Mouse (Mus musculus) testis, adult 2 months (tissue): ENCODE measurements at regions not wholly inside any gene's neighbourhood (a gene's known extent, or its start where the extent isn't known, plus 50 kb on each side); places are given as distances from the start of the nearest gene placed in this dataset.

Source experiments
- CTCF ChIP-seq: fragments of 200-500 bp; IDR thresholded peaks from 2 replicates; pipeline ENCODE4 v1.5.1; 2012; ENCODE audit warnings: low read depth, mild to moderate bottlenecking, inconsistent platforms, low read length, moderate library complexity; ENCODE audit not compliant: control insufficient read depth, insufficient read depth, insufficient replicate concordance
- POLR2A ChIP-seq: fragments of 200-500 bp; IDR thresholded peaks from 2 replicates; pipeline ENCODE4 v1.6.1; 2012; ENCODE audit warnings: low read depth, mild to moderate bottlenecking, inconsistent platforms, low read length, moderate library complexity; ENCODE audit not compliant: control insufficient read depth

DNA sequence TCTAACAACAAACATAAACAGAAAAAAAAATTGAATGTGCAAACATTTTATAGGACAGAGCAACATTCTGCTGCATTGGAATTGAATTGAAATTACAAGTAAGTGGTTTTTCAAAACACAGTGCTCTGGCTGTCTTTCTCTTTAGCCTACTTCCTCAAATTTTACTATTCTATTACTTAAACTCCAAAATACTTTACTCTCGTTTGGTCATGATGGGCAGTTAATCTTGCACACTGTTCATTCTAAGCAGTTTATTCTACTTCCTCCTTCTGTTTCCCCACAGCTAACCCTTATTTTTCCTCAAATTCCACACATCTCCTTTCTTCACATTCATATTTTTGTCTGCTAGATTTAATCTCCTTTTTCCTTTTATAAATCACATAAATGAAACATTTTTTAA is 454.0 kb upstream of the Kcnd2 start:
- TF ChIP-seq POLR2A = no peak
- TF ChIP-seq CTCF = no peak
